Mouse (Mus musculus) hindbrain, embryonic 12.5 days (tissue): ENCODE data around the gene Rmdn3. TPM values are rescaled to one million over a fixed set of nuclear protein-coding genes. Genes with fewer than 3 reads are reported as not detected.

Experiments used
- ATAC-seq: fragments of 200-750 bp; cut with Nextera tagmentation; 2 replicates; pipeline ENCODE4 v1.8.0; 2017; ENCODE audit warnings: moderate TSS enrichment; ENCODE audit not compliant: low FRiP score
- H3K27ac ChIP-seq: fragments of 300-500 bp; sonication (generic); 2 replicates; pipeline ENCODE4 v1.5.1; 2016; ENCODE audit warnings: mild to moderate bottlenecking
- H3K27me3 ChIP-seq: fragments of 300-500 bp; sonication (generic); 2 replicates; pipeline ENCODE4 v1.6.1; 2016; ENCODE audit warnings: mild to moderate bottlenecking
- H3K36me3 ChIP-seq: fragments of 300-500 bp; sonication (generic); 2 replicates; pipeline ENCODE4 v1.6.1; 2016; ENCODE audit warnings: mild to moderate bottlenecking
- H3K4me1 ChIP-seq: fragments of 300-500 bp; sonication (generic); 2 replicates; pipeline ENCODE4 v1.6.1; 2016
- H3K4me2 ChIP-seq: fragments of 300-500 bp; sonication (generic); replicated peaks from 2 replicates; pipeline ENCODE4 v1.6.1; 2016; ENCODE audit warnings: mild to moderate bottlenecking
- H3K4me3 ChIP-seq: fragments of 300-500 bp; sonication (generic); 2 replicates; pipeline ENCODE4 v1.5.1; 2016; ENCODE audit warnings: mild to moderate bottlenecking
- H3K9ac ChIP-seq: fragments of 300-500 bp; sonication (generic); 2 replicates; pipeline ENCODE4 v1.6.1; 2016; ENCODE audit warnings: mild to moderate bottlenecking, moderate library complexity
- H3K9me3 ChIP-seq: fragments of 300-500 bp; sonication (generic); replicated peaks from 2 replicates; pipeline ENCODE4 v1.6.1; 2016; ENCODE audit warnings: mild to moderate bottlenecking
- WGBS: fragments of 180-500 bp; shearing (Covaris S2); methylation state at CpG from one replicate; pipeline ENCODE4 v1.1.7; 2016; 5-methylcytosine and 5-hydroxymethylcytosine counted together
- polyA plus RNA-seq: library from polyadenylated mRNA; unstranded; fragments of >200 nt; fragmentation: Nextera tagmentation; extraction: Ambion mirVana; gene quantifications from 2 replicates; pipeline ENCODE4 v1.2.1, GENCODE M21; 2016

The Rmdn3 gene
- 45.5 and 45.9 TPM in 2 replicates for polyA plus RNA-seq

DNA sequence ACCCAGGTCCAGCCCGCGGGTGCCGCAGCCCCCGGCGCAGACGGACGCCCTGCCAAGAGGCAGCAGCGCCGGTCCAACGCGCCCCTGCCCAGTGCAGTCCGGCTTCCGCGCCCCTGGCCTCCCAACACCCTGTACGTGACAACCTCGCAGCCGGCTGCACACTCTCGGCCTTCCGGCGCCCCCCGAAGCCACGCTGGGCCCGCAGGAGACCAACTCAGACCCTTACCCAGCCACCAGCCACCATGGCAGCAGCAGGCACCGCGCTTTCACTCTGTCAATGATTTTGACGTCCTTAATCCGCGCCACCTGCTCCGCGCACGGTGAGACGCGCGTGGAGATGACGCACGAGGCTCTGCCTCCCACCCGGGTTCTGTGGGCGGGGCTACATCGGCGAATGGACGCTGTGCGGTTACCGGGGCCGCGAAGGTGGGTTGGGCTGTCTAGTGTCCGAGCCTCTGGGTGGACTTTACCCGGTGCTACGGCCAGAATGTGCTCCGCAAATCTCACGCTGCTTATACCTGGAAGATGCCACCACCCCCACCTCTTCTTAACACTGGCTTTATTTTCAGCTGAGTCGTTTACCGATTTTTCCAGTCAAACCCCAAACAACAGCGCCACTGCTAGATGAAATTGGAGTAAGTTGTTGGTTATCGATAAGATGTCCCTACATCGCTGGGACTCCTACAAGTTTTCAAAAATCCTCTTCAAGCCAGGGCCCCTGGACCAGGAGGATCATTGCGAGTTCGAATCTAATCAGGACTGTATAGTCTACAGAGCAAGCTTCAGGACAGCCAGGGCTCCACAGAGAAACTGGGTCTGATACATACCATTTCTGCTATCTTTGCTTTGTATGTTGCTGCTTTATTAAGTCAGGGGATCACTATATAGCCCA lies at the start of gene Rmdn3:
Gene Rmdn3 (minus strand): TSS at position 354 of the 892 bp plus-strand sequence.
- H3K27me3 ChIP-seq: 0 out of 2 replicates have a peak, but pooled peaks cover 2% of the 10 kb centered on the region
- peak within 1 kb of the TSS; percentile 60 for H3K27ac ChIP-seq
- peaks cover 23% of the 10 kb centered on the region for H3K36me3 ChIP-seq
- H3K9ac ChIP-seq: peak within 1 kb of the TSS; percentile 94
- peak; percentile 92 for ATAC-seq
- peak within 1 kb of the TSS; percentile 97 for H3K4me2 ChIP-seq
- no peaks in the 10 kb centered on the region for H3K9me3 ChIP-seq
- H3K4me3 ChIP-seq: peak within 1 kb of the TSS; percentile 99
- 1% methylated on average over 57 of the region's 57 CpGs for WGBS
- peaks cover 17% of the 10 kb centered on the region for H3K4me1 ChIP-seq

DNA sequence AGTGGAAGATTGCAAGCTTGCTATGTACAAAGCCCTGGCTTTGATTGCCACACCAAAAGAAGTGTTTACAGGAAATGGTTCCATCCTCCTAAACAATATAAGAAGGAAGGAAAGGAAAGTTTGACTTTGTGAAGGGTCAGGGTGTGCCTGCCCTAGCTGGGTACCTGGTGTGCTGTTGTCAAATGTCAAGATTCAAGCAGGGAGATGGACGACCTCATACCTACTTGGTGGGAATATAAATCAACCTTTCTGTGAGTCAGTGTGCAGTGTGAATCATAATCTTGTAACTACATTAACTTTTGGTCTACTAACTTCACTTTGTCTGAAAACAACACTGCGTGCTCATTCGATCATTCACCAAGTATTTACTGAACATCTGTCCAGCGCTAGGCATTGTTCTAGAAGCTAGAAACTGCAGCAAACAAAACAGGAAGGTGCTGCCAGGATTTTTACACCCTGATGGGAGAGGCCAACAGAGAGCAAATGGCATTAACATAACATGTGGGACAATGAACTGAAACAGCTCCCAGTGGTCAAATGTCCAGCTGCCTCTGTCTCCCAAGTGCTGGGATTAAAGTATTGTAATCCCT lies 47.1 kb upstream of the Rmdn3 start:
- H3K27me3 ChIP-seq: no peaks in the 10 kb centered on the region
- no peaks in the 10 kb centered on the region for H3K9me3 ChIP-seq
- no peak overlapping the region for H3K9ac ChIP-seq
- no peaks in the 10 kb centered on the region for H3K36me3 ChIP-seq
- peaks cover 11% of the 10 kb centered on the region for H3K4me1 ChIP-seq
- ATAC-seq: no peak
- H3K4me2 ChIP-seq: no peak overlapping the region
- H3K27ac ChIP-seq: no peak overlapping the region
- no peak overlapping the region for H3K4me3 ChIP-seq
- 83% methylated on average over 4 of the region's 4 CpGs for WGBS

DNA sequence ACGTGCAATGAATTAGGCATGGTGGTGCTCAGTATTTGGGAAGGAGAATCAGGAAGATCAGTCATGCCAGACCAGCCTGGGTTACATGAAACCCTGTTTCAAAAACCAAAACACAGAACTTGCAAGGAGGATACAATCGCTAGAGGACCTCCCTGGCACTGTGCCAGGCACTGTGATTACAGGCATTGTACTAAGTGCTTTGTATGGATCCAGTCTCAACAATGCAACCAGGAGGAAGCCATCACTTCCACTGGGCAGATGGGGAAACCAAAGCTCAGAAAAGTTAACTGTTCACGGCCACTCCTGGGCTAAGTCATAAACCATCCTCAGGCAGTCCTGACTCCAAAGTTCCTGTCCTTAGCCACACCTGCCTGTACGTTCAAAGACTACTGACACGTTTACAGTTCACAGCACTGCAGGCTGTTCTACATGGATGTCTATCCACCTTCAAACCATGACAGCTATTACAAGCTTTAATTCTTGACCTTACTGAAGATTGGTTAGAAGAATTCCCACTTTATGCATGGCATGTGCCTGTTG lies 46.1 kb upstream of the Rmdn3 start:
- H3K4me3 ChIP-seq: no peak overlapping the region
- 73% methylated on average over 5 of the region's 5 CpGs for WGBS
- no peaks in the 10 kb centered on the region for H3K27me3 ChIP-seq
- no peak overlapping the region for H3K27ac ChIP-seq
- H3K9ac ChIP-seq: no peak overlapping the region
- ATAC-seq: no peak
- peaks cover 16% of the 10 kb centered on the region for H3K4me1 ChIP-seq
- H3K36me3 ChIP-seq: no peaks in the 10 kb centered on the region
- no peaks in the 10 kb centered on the region for H3K9me3 ChIP-seq
- H3K4me2 ChIP-seq: no peak overlapping the region

DNA sequence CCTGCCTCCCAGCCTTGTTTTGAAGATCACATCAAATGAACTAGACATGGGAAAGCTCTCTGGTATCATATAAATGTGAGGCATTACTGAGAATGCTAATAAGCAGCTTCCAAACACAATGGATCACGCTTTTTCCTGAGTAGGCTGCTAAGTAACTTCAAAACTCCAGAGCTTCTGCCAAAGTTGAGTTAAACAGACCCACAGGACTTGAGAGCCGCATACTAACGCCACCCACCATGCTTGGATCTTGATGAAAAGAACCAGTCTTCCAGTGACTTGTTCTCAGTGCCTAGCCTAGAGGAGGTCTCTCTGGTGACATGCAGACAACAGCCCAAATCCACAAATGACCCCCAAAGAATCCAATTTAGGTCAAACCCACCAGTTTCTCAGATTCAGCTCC lies 42.1 kb upstream of the Rmdn3 start:
- H3K9ac ChIP-seq: no peak overlapping the region
- H3K36me3 ChIP-seq: no peaks in the 10 kb centered on the region
- no peak for ATAC-seq
- H3K4me3 ChIP-seq: no peak overlapping the region
- H3K27me3 ChIP-seq: no peaks in the 10 kb centered on the region
- WGBS: 64% methylated on average over 3 of the region's 3 CpGs
- H3K4me2 ChIP-seq: no peak overlapping the region
- H3K4me1 ChIP-seq: peaks cover 12% of the 10 kb centered on the region
- no peak overlapping the region for H3K27ac ChIP-seq
- no peaks in the 10 kb centered on the region for H3K9me3 ChIP-seq

DNA sequence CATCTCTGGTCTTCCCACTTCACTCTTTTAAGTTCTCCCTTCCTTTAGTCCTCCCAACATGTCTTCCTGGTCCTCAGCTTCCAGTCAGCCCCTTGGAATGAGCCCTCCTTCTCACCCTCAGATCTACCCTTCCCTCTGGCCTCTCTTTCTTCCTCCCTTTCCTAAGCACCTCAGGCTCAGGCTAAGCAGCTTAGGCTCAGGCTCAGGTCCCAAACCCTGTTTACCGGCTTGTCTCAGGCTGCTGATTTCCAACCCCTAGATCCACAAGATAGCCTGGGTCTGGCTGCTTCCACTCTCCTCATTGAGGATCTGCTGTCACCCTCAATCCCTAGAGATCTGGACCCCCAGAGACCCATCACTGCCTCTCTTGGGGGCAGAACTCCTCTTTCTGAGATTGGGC lies 41.2 kb upstream of the Rmdn3 start:
- Histone ChIP-seq H3K4me3 (no peak overlapping the region), H3K4me2 (no peak overlapping the region), H3K4me1 (peaks cover 11% of the 10 kb centered on the region), H3K9me3 (no peaks in the 10 kb centered on the region), H3K9ac (no peak overlapping the region), H3K36me3 (no peaks in the 10 kb centered on the region), H3K27ac (no peak overlapping the region), H3K27me3 (no peaks in the 10 kb centered on the region)
- ATAC-seq: no peak
- WGBS: 38% methylated on average over 1 of the region's 1 CpGs

DNA sequence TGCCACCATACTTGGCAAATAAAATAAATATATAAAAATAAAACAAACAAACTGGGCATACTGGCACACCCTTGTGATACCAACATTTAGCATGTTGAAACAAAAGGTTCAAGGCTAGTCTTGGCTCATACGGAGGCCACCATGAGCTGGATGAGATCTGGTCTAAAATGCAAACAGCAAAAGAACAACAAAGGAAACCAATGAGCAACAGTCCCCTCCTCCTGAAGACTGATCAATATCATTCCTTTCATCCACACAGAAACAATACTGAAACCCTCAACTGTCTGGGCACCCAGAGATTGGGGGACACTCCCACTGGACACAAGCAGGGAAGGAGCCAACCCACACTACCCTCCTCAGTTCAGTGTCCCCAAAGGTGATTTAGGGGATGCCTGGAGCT lies 40.7 kb upstream of the Rmdn3 start:
- 85% methylated on average over 1 of the region's 1 CpGs for WGBS
- Histone ChIP-seq H3K27me3 (no peaks in the 10 kb centered on the region), H3K4me1 (peaks cover 8% of the 10 kb centered on the region; the same call in 1 of the 2 replicates), H3K27ac (no peak overlapping the region), H3K9ac (no peak overlapping the region), H3K9me3 (no peaks in the 10 kb centered on the region), H3K4me3 (no peak overlapping the region), H3K36me3 (no peaks in the 10 kb centered on the region), H3K4me2 (no peak overlapping the region)
- no peak for ATAC-seq

DNA sequence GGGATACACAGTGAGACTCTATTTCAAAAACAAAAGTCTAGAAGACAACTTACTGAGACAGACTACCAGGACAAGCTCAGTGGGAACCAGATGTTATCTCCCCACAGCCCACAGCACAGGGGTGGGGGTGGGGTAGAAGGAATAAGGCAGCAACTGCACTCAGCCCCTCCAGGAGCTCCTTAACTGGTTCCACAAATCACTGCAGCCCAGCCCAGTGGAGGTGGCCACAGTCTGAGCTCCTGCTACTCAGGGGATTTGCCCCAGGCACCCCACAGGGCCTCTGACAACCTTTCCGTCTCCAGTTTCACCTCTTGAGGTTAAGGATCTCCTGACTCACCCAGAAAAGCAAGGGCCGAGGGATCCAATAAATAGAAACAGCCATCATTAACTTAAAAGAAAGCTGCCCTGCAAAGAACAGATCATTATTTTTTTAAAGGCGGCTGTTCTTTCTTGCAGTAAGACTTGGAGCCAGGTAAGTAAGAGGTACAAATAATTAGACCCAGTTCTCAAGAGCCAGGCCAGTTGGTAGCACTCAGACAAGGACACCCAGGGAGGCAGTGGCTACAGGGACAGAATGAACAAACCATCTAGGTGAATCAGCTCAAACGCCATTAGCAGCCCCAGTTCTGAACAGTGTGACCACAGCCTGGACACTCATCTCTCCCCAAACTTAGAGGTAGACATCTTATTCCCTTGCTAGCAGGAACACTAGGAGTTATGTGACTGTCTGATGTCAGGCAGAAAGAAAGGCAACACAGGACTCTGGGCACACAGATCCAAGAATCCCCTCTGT lies 39.7 kb upstream of the Rmdn3 start:
- 47% methylated on average over 4 of the region's 4 CpGs for WGBS
- H3K9me3 ChIP-seq: no peaks in the 10 kb centered on the region

DNA sequence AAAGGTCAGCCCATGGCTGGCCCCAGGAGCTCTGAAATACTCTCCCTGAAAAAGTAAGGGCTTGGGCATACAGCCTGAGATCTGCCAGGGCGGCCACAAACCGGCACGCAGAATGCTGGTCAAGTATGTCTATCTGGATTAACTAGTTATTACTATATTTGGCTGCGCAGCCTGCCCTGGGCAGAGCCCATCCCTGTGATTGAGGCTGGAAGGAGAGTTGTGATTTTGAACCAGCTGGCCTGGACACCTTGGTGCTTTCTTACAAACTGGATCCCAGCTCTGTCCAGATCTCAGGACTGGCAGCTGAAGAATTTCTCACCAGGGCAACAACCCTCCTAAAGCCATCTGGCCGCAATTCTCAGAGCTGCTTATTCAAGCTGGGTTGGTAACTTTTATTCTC lies 37.3 kb upstream of the Rmdn3 start:
- no peak overlapping the region for H3K4me2 ChIP-seq
- no peaks in the 10 kb centered on the region for H3K27me3 ChIP-seq
- H3K36me3 ChIP-seq: no peaks in the 10 kb centered on the region
- H3K4me1 ChIP-seq: peaks cover 10% of the 10 kb centered on the region
- no peak overlapping the region for H3K27ac ChIP-seq
- ATAC-seq: no peak
- no peak overlapping the region for H3K4me3 ChIP-seq
- no peaks in the 10 kb centered on the region for H3K9me3 ChIP-seq
- H3K9ac ChIP-seq: no peak overlapping the region
- 87% methylated on average over 5 of the region's 5 CpGs for WGBS

More for the DNA sequence above, 39.7 kb upstream of the Rmdn3 start:
- Histone ChIP-seq H3K4me1 (peaks cover 8% of the 10 kb centered on the region; the same call in 1 of the 2 replicates), H3K27ac (no peak overlapping the region), H3K27me3 (no peaks in the 10 kb centered on the region), H3K4me2 (no peak overlapping the region), H3K4me3 (no peak overlapping the region), H3K9ac (no peak overlapping the region), H3K36me3 (no peaks in the 10 kb centered on the region)
- ATAC-seq: no peak

DNA sequence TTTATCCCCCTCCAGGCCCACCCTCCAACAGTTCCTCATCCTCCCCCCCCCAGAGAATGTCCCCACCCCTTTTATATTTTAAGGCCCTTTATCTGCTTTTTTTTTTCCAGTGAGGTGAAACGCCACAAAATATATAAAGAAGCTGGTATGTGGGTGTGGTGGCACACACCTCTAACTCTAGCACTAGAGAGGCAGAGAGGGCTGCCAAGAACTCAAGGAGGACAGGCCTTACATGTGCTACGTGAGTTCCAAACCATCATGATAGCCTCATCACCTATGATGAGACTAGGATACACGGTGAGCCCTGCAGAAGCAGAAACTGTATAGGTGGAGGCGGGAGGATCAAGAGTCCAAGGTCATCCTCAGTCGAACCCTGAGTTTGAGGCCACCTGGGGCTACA lies 34.1 kb upstream of the Rmdn3 start:
- Histone ChIP-seq H3K4me3 (no peak overlapping the region), H3K9me3 (no peaks in the 10 kb centered on the region), H3K4me2 (no peak overlapping the region), H3K36me3 (no peaks in the 10 kb centered on the region), H3K27ac (no peak overlapping the region), H3K4me1 (peaks cover 5% of the 10 kb centered on the region), H3K9ac (no peak overlapping the region), H3K27me3 (no peaks in the 10 kb centered on the region)
- 84% methylated on average over 5 of the region's 5 CpGs for WGBS
- no peak for ATAC-seq

DNA sequence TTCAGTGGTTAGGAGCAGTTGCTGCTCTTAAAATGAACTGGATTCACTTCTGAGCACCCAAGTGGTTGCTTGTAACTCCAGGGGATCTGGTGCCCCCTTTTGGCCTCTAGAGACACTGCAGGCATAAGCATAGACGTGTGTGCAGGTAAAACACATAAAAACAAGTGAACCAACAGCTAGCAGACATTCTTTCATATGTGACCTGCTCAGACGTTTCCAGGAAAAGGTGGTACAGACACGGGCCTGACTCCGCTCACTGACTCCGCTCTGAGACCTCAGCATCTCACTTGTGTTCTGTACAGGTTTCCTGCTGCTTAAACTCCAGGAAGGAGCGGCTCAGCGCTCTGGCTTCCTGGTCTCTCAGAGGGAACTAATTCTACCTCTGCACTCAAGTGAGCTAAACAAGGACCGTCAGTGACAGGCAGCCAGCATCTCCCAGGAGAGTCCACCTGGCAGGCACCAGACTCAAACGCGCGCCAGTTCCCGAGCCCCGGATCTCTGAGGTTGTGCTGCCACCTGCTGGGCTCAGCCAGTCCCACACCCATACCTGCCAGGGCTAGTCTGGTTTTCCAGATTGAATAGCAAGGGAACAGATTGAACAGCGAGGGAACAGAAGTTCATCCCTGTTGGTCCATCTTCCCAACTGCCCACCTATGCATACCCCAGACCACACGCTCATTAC lies 32.3 kb upstream of the Rmdn3 start:
- peak overlapping the region; percentile 56 for H3K4me2 ChIP-seq
- H3K27ac ChIP-seq: no peak overlapping the region
- no peaks in the 10 kb centered on the region for H3K27me3 ChIP-seq
- H3K36me3 ChIP-seq: 0 out of 2 replicates have a peak, but pooled peaks cover 11% of the 10 kb centered on the region
- no peak overlapping the region; the same call in 1 of the 2 replicates for H3K9ac ChIP-seq
- ATAC-seq: peak; percentile 78
- WGBS: 7% methylated on average over 15 of the region's 15 CpGs
- H3K4me3 ChIP-seq: peak overlapping the region; percentile 21
- no peaks in the 10 kb centered on the region for H3K9me3 ChIP-seq
- peaks cover 5% of the 10 kb centered on the region for H3K4me1 ChIP-seq

DNA sequence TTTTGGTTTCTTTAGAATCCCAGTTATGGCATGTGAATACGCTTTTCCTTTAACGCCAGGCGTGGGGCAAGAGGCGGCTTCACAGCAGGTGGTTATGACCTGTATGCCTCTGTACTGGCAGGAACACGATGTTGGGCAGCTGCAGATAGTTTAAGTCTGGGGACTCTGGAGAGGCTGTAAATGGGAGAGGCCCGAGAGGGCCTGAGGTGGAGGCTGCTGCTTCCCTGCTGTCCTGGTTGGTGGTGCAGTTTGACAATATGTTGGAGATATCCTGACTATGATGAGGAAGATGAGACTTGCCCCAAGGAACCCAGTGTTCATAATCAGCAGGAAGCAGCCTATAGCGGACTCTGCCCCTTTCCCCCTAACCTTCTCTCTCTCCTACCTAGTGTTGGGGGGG lies 26.1 kb upstream of the Rmdn3 start:
- no peak overlapping the region for H3K4me3 ChIP-seq
- 58% methylated on average over 7 of the region's 7 CpGs for WGBS
- H3K4me1 ChIP-seq: no peaks in the 10 kb centered on the region
- H3K27ac ChIP-seq: no peak overlapping the region
- H3K36me3 ChIP-seq: peaks cover 55% of the 10 kb centered on the region
- H3K27me3 ChIP-seq: no peaks in the 10 kb centered on the region
- H3K9ac ChIP-seq: no peak overlapping the region
- H3K4me2 ChIP-seq: no peak overlapping the region
- ATAC-seq: no peak
- no peaks in the 10 kb centered on the region for H3K9me3 ChIP-seq
